Mouse (Mus musculus) heart, postnatal 10 days (tissue): ENCODE results near the gene 1600014C23Rik. TPM values are rescaled to one million over a fixed set of nuclear protein-coding genes. Genes with fewer than 3 reads are reported as not detected.

Experiments used
- DNase-seq, 2 experiments: peaks; one replicate each; pipeline ENCODE4 v3.0.0; 2021
- intact Hi-C: fragments of 180-260 bp; cut with DNase I; formaldehyde crosslinking; loops from one replicate; pipeline ENCODE4 v1.15.1; 2025
- total RNA-seq, 2 experiments: library from RNA; stranded (reverse); gene quantifications; 2 replicates each; pipeline ENCODE4 v1.2.3; 2021

1600014C23Rik gene
- total RNA-seq, 2 experiments from 2014 or later = not detected

DNA sequence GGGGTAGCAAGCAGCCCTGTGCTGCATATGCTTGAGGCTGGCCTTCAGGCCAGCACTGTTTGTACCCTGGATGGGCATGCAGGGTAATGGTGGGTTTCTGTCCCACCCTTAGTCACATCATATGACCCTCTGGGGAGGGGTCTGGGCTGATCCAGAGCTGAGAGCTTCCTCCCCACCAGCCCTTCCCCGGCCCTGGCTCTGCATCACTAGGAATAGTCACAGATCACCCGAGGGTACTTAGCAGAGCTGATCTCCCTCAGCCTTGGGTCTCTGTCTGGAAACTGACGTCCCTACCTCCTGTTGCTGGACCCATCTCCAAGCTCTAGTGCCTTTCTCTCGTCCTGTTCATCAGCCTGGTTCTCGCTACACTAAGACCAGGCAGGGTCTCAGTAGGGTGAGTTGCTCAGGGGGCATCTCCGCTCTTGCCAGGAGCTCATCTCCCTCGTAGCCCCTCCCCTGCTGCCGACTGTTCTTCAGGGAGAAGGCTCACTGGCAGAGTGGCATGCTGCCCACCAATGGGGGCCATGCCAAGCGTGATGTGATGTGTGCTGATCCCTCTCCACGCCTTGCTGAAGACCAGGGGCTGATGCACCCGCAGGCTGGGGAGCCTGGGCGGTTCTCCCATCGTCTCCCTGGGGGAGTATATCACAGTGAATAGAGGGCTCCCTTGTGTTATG lies 20.7 kb upstream of the 1600014C23Rik start:
- intact Hi-C loops = no loop called here
- DNase-seq = peak in 1 of 2 experiments; percentile 27

DNA sequence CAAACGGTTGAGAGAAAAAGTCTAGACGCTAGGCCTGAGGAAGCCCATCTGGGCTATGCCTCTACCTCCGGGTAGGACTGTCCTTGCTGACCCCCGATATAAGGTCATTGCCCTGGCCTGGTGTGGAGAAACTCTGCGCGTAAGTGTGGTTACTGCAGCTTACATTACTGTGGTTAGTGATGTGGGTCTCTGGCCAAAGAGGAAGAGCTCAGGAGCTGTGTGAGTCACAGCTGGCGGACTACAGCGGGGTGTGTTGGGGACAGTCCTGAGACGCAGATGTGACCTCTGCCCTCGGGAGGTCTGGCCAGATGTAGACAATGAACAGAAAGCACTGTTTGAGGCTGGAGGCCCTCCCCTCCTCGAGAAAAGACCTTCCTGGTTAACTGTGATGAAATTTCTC lies 19.0 kb upstream of the 1600014C23Rik start:
- DNase-seq = peak; percentile 71 to 78
- intact Hi-C loops = no loop called here

DNA sequence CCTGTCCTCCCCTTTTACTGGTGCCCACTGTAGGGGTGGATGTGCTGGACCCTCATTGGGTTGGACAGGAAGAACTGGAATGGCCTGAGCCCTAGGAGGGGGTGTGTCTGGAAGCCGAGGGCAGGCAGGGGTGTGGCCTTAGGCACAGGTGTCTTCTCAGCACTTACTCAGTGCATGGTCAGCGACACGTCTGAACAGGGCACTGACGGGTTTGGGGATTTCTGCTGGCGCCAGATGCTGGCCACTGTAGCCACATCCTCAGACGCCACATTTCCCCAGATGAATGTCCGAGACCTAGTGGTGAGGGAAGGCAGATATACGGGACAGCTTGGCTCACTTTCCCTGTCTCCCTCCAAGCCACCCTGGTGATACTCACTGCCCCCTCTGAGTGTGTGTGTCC lies 18.4 kb upstream of the 1600014C23Rik start:
- DNase-seq = no peak
- intact Hi-C loops = no loop called here

DNA sequence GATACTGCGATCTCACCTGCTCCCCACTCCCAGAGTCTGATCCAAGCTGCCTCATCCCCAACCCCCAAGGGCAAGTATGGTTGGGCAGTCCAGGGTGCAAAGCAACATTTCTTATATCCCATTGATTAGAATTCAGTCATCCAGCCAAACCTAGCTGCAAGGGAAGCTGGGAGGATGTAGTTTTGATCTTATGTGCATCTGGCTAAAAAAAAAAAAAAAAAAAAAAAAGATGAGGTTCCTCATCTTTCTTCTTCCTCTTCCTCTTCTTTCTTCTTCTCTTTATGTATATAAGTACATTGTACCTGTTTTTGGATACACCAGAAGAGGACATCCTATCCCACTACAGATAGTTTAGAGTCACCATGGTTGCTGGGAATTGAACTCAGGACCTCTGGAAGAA lies 17.7 kb upstream of the 1600014C23Rik start:
- intact Hi-C loops = no loop called here
- DNase-seq = no peak

DNA sequence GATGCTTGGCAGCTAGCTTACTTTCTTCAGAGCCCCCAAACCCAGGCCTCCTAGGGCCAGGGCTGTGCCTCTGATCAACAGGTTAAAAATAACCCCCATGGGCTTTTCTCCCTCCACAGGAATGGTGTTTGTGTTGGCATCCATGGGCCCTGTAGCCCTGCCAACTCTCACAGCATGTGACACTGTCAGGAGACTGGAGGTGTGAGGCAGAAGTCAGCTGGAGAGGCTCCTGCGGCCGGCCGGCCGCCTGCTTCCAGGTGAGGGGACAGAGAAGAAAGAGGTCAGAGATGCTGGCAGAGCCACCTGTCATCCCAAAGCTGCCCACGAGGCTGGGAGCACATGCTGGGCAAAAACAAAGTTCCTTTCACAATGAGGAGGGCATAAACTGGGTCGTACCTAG lies 15.5 kb upstream of the 1600014C23Rik start:
- DNase-seq = peak; percentile 89 to 92

DNA sequence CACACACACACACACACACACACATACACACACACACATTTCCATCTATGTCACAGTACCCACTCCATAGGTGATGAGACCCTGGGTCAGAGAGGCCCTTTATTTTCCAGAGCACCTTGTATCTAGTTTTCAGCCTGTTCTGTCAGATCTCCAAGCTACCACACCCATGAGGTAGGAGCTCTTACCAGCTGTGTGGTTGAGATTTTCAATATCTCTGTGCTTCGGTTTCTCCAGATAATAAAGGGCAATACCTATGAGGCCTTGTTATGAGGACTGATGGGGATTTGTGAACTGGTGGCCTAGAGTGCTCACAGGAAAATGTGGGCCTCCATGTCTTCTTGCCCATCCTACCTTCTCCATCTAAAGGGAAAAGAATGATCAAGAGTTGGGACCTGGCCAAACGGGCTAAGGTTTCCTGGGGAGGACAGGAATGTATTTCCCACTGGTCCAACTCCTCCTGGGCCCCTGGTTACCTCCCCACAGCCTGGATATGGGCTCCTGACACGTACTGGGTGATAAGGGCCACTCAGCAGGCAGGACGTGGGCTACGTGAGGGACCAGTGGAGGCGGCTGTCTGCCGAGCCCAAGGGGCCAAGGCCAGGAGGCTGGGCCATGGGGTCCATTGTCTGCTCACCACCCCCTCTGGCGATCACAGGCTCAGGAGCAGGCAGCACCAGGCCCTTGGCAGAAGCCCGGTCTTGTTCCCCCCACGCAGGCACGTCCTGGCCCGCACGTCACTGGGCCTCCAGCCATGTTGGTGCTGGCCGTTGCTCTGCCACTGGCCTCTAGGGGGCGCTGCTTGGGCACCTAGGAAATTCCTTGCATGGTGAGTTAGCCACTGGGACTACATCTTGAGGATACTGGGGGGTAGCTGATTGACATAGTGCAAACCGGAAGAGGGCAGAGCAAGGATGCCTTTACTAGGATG lies 14.5 kb upstream of the 1600014C23Rik start:
- intact Hi-C loops = no loop called here
- peak; percentile 82 to 88 for DNase-seq

More for the DNA sequence above, 15.5 kb upstream of the 1600014C23Rik start:
- intact Hi-C loops = no loop called here

DNA sequence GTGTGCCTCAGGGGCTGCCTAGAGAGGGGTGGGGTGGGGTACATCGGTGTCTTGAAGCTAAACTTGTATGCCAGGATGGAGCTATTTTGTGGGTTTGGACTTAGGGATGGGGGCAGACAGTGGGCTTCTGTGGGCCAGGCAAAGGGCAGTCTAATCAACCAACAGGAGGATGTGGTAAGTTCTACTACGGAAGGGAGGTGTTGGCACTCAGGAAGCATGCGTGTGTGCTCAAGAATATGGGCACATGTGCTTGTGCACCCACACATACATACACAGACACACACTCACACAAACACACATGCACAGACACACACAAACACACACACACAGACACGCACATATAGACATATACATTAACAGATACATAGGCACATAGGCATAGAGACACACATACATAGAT lies 13.6 kb upstream of the 1600014C23Rik start:
- no peak for DNase-seq
- intact Hi-C loops = no loop called here

DNA sequence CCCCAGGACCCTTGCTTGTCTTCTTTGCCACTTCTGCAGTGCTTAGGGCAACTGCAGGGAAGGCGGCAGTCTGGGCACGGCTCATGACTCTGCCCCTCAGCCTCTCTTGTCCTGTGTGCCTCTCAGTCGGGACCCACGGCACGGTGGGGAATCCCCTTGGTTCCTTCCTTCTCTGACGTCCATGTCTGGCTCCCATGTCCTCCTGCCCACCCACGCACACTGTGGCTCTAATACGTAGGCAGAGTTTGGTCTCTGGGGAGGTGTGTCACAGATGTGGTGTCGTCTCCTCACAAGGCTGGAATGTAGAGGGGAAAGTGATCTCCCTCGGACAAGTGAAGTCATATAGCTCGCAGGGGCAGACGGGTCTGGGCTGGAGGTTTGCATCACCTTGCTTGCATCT lies 13.1 kb upstream of the 1600014C23Rik start:
- DNase-seq = peak in 1 of 2 experiments; percentile 36
- intact Hi-C loops = no loop called here

DNA sequence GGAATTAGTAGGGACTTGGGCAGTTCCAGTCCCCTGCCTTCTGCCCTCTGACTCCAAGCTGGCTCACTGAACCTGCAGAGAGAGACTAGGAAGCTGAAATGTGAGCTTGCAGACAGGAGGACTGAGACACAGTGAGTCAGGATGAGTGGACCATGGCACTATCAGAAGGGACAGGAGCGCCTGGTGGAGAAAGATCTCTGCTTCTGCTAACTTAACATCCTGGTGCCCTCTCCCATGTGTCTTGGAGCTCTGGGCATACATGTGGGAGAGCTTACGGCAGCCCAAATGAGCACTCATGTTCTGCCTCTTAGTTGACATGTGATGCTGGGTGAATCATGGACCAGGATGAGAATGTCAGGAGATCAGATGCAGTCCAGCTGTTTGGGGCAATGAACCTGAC lies 12.0 kb upstream of the 1600014C23Rik start:
- no peak for DNase-seq
- intact Hi-C loops = no loop called here

DNA sequence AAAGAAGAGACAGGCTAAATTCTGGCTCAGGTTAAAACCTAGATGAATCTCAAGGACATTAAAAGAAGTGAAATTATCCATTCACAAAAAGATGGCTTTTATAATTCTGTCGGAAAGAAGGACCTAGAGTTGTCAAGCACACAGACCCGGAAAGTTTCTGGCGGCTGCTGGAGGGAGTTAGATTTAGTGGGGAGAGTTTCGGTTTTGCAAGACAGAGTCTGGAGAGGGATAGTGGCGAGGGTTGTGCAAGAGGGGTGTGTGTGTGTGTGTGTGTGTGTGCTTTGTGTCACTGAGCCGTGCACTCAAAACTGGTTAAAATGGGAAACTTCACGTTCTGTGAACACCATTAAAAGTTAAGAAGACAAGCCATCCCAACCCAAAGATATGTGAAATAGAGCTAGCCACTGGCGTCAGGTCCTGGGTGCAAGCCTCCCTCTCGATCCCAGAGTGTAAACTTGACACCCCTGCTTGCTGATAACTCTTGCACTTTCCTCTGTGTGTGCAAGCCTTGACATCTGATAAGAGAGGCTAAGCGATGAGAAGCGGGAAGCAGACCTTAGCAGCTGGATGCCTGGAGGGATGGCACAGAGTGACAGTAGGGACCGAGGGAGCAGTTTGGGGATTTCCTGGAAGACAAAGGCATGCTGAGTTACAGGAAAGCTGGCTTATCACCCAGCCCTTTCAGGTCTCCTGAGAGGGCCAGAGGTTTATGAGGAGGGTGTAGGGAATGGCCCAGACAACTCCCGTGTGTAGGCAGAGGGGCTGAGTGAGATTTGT lies 8.9 kb upstream of the 1600014C23Rik start:
- intact Hi-C loops = no loop called here
- no peak for DNase-seq

DNA sequence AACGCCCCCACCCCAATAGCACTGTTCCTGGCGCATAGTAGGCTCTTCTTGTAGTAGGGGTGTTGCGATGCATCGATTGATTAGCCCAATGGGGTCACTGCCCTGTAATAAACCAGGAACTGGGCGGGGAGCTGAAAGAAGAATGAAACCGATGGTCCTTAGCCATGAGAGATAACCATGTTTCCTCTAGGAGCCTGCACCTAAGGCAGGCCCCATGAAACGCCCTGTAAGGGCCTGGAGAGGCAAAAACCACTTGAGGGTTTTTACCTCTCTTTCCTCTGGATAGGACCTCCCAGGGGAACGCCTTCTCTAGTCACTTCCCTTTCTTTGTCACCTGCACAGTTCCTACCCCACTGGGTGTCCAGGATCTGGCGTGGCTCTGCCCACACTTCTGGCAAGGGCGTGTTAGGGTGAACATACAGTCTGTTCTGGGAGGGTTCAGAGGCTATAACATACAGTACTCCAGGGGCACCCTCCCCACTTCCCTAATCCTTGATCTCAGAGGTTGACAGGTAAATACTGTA lies 3.5 kb upstream of the 1600014C23Rik start:
- DNase-seq = no peak
- intact Hi-C loops = loop anchor here (10.0 kb wide), 1 partner anchor 428 kb away; the partner anchor contains the start of gene Gtpbp2

DNA sequence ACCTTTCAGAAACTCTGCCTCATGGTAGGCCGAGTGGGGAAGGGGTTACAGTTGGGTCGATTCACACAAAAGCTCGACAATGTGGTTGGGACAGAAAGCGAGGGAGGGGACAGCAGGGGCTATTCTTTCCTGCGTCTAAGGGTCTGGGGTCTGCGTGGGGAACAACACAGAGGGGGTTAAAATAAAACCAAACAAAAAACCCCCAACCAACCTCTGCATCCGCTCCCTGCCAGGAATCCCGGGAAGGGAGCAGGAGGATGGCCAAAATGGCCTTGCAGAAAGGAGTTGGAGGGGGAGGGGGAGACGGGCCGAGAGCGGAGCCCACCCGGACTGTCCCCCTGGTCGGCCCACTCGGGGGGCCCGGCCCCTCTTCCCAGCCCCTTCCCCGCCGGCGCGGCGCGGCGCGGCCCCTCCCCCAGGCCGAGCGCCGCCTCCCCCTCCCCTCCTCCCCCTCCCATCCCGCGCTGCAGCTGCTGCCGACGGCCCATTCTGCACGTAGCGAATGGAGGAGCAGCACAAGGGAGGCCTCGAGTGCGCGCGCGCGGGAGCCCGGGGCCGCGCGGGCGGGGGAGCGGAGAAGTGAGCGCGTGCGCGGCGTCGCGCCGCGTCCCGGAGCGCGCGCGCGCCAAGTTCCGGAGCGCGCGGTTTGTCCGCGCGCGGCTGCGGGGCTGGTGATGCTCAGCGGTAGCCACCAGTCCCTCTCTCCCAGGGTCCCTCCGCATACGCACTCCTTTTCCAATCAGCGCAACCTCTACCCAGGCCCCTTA lies 2.9 kb upstream of the 1600014C23Rik start:
- intact Hi-C loops = loop anchor here (1.0 to 10.0 kb wide), 2 partner anchors 76 to 428 kb away; partner anchors contain the start of gene Gtpbp2
- peak; percentile 88 to 90 for DNase-seq

DNA sequence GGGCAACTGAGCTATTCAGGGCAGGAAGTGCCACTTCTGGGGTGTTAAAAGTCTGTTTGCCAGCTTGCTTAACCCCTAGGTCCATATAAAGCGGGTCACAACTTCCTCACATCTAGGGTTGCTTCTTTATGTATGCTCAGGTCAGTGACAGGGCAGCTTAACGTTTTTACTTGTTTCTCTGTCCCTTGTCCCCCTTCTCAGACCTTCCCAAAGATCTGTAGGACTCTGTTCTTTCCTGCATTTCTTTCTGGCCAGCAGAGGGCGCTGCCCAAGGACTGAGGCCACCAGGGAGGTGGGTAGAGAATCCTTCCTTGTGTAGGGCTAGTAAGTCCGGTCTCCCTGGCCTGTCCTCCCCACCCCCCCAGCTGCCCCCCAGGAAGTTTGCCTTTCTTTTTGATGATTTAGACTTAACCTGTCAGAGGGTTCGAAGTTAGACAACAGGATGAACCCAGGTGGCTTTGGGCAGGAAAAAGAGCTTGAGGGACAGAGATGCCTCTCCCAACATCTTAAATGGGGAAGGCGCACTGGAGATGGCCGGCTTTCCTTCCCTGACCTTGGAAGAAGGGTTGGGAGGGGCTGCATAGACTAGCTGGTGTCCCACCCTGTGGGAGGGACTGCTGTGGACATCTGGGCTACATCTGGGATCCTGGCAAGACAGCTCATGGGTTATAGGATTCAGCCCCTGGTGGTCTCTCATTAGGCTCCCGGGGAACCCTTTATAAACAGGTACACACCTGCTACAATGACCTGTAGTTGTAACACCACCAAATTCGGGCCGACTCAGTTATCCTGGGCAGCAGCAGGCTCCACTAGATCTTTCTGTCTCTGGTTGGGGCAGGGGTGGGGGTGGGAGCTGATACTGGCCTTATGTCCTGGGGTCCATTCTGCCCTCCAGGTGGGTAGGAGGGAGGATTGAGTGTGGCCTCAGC lies 2.0 kb upstream of the 1600014C23Rik start:
- DNase-seq = peak; percentile 91 to 94
- intact Hi-C loops = loop anchor here (1.0 to 10.0 kb wide), 4 partner anchors 77 to 429 kb away; partner anchors contain the start of genes Gtpbp2 and Vegfa

DNA sequence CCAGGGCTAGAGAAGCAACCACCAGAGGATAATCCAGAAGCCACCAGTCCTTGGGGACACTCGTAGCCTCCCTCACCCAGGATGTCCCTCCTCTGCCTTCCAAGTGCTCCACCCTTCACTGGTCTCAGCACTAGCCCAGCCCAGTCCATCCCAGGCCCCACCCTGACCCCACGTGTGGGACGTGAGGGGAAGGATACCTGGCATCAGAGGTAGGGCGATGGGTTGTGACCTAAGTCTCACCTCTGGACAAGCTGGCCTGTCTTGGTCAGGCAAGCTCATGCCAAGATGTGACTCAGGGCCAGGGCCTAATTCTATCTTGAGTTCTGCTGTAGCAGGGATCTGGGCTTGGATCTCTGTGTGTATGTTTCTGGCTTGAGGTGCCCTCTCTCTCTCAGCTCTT lies 1.2 kb upstream of the 1600014C23Rik start:
- DNase-seq = peak; percentile 30 to 34

DNA sequence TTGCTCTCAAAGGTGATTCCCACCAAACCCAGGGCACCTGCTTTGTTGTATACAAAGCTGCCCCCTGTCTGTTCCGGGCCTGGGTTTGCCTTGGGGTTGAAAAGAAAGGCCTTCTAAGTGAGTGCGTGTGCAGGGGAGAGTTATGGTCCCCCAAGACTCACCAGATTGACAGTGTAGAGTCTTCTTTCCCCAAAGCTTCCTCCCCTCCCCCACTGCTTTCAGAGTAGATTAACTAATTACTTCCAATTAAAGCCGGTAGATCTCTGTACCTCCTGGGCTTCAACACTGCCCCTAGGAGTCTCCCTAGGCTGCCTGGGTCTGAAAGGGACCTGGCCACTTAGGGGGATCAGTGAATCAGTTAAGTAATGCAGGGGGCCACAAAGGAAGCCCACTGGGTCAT lies 689 bp upstream of the 1600014C23Rik start:
- intact Hi-C loops = loop anchor here (2.0 to 10.0 kb wide), 2 partner anchors 114 to 430 kb away; partner anchors contain the start of gene Gtpbp2
- DNase-seq = no peak

More for the DNA sequence above, 1.2 kb upstream of the 1600014C23Rik start:
- intact Hi-C loops = loop anchor here (1.0 to 10.0 kb wide), 3 partner anchors 114 to 430 kb away; partner anchors contain the start of genes Gtpbp2 and Vegfa

DNA sequence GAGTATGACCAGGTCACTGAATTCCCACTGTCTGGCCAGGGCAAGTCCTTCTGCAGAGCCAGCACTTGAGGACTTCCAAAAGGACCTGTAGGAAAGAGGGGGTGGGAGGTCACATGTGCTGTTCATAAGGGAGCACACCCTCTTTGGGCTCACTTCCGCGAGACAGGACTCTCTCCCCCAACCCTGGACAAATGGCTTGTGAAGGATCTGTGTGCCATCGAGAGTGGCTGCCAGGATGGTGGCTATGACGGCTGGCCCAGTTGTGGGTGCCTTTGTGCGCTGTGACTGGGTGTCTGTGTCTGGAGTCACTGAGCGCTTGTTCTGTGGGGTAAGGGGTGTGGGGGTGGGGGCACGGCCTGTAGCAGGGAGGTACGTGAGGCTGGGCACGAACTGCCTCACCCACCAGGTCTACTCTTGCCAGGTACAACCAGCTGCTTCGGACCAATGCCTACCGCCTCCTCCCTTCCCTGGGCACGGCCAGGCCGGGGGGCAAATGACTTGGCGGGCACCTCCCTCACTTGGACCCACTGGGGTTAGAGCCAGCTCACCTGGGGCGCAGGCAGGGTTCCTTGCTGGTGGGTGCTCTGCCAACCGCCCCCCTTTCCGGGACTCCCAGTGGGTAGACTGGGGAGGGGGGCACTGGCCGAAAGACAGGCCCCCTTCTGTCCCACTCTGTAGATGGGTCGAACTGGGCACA lies 458 bp downstream of the 1600014C23Rik start:
- DNase-seq = peak in 1 of 2 experiments; percentile 18

DNA sequence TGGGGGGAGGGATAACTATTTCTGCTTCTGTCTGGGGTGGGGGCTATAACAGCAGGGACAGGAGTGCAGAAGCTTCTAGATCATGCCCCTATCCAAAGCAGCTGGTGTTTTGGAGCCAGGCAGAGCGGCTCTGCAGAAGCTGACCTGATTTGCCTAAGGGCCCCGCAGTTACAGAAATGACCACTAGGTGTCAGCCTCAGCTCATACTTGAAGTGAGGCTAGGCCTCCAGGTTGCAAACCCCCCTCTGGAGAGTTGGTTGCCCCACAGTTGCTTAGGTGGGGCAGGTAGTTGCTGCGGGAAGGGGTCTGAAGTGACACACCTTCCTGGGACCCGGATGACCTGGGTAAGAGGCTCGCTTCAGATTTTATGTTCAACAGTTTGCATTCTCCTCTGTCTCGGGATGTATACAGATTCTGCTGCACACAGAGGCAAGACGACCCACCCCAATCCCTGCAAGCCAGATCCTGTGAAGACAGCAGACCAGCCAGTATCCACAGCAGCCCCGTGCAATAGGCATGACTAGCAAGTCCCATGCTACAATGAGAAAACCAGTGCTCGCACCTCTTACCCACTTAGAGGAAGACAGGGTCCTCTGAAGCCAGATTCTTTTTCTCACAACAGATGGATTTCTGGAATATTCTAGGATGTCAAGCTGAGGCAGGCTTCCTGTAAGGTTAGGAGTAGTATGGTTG lies 2.3 kb downstream of the 1600014C23Rik start:
- peak; percentile 91 to 95 for DNase-seq
- intact Hi-C loops = loop anchor here (1.0 to 10.0 kb wide), 3 partner anchors 301 to 433 kb away; partner anchors contain the start of genes Gtpbp2 and Vegfa

More for the DNA sequence above, 458 bp downstream of the 1600014C23Rik start:
- intact Hi-C loops = loop anchor here (10.0 kb wide), 1 partner anchor 432 kb away; the partner anchor contains the start of gene Gtpbp2
